Mouse (Mus musculus): ENCODE measurements at regions not wholly inside any gene's neighbourhood (a gene's known extent, or its start where the extent isn't known, plus 50 kb on each side); places are given as distances from the start of the nearest gene placed in this dataset.

DNA sequence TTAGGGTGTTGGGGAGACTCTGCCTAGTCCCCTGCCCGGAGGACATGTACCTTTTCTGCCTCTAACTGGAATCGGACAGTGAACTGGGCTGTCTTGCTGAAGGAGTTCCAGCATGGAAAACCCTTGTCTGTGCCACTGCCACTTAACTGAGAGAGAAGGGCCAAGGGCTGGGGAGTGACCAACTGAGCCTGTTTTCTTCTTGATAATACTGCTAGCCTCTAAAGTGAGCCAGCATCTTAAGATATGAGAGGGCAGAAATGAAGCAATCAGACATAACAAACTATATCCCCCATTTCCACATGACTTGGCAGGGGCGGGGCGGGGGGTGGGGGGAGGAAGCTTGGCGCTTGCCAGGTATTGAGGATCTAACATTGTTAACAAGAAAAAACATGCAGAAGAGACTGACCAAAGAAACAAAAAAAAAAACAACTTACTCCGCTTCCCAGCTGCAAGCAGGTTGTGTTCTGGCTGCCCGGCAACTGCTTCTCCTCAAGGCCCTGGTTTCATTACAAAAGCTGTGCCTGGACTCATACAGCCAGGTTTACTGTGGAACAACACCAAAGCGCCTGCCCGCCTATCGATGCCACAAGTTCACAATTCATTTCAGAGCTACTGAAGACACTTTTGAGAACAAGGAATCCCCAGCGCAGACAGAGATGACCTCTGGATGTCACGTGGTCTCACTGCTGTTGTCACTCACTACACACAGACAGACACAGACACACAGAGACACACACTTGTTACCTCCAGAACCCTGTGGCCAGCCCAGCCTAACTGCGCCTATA, 153.6 kb upstream of the Klf14 start:
- WGBS, result 88% methylated on average over 13 of the region's 13 CpGs
- H3K27ac ChIP-seq (ENCODE audit: control insufficient read depth, insufficient read depth, low read length), result no peak overlapping the region; the same call in 1 of the 2 replicates
- TF ChIP-seq POLR2A (IDR thresholded peaks at IDR 0.05; ENCODE audit: control insufficient read depth, extremely low read depth, insufficient read depth, low read length, poor library complexity) (no peak), CTCF (IDR thresholded peaks at IDR 0.05; ENCODE audit: borderline replicate concordance, control insufficient read depth, extremely low read depth, insufficient read depth, low read length, poor library complexity) (no peak)
- peaks cover 14% of the 10 kb centered on the region for H3K4me1 ChIP-seq (replicated peaks; ENCODE audit: control insufficient read depth, insufficient read depth, low read length)
- H3K4me3 ChIP-seq (ENCODE audit: control insufficient read depth, insufficient read depth, low read length), result no peak overlapping the region
- no peaks in the 10 kb centered on the region for H3K36me3 ChIP-seq (ENCODE audit: control insufficient read depth, insufficient read depth, low read length)
- H3K27me3 ChIP-seq (ENCODE audit: control insufficient read depth, insufficient read depth, low read length), result no peaks in the 10 kb centered on the region
- no peak for DNase-seq

DNA sequence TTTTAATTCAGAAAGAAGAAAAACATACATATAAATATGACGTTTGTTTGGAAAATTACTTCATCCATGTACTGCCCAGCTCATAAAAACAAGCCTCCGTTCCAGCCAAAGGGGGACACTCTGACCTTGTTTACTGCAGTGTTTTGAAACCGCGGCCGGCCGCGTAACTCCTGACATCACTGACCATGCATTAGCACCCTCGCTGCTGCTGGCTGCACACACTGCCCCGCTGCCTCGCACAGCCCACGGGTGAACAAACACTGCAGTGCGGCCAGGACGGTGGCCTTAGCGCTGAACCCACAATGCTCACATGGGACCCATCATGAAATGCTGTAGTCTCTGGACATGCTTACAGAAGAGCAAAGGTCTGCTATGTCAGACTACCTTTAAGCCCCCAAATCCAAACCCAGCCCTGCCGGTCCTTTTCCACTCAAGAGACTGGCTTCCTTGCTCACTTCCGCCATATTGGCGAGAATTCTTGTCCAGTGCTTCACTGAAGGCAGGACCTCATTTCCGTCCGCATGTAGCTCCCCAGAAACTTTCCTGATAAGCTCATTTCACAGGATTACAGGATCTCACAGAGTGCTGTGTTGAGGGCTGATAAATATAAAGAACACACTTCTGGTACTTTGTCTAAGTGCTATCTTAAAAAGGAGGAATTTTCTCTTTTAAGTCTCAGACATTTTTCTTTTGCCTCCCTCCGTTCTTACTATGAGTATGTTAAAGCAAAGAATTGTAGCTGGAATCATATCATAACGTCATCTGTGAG, 154.9 kb upstream of the Klf14 start:
- H3K27me3 ChIP-seq (ENCODE audit: control insufficient read depth, insufficient read depth, low read length), result no peaks in the 10 kb centered on the region
- H3K27ac ChIP-seq (ENCODE audit: control insufficient read depth, insufficient read depth, low read length), result no peak overlapping the region
- H3K36me3 ChIP-seq (ENCODE audit: control insufficient read depth, insufficient read depth, low read length), result no peaks in the 10 kb centered on the region
- H3K4me3 ChIP-seq (ENCODE audit: control insufficient read depth, insufficient read depth, low read length), result 0 out of 2 replicates have a peak overlapping the region, but pooled peaks have one; percentile 7
- TF ChIP-seq CTCF (IDR thresholded peaks at IDR 0.05; ENCODE audit: borderline replicate concordance, control insufficient read depth, extremely low read depth, insufficient read depth, low read length, poor library complexity), result no peak
- TF ChIP-seq POLR2A (IDR thresholded peaks at IDR 0.05; ENCODE audit: control insufficient read depth, extremely low read depth, insufficient read depth, low read length, poor library complexity), result no peak
- no peak for DNase-seq
- peaks cover 16% of the 10 kb centered on the region for H3K4me1 ChIP-seq (replicated peaks; ENCODE audit: control insufficient read depth, insufficient read depth, low read length)
- 96% methylated on average over 21 of the region's 21 CpGs for WGBS

GRCm38 (mm10) chr6:31114336-31115335, 155.8 kb upstream of the Klf14 start:
- WGBS, result 58% methylated on average over 19 of the region's 19 CpGs
- TF ChIP-seq CTCF (IDR thresholded peaks at IDR 0.05; ENCODE audit: borderline replicate concordance, control insufficient read depth, extremely low read depth, insufficient read depth, low read length, poor library complexity), result no peak
- no peak for TF ChIP-seq POLR2A (IDR thresholded peaks at IDR 0.05; ENCODE audit: control insufficient read depth, extremely low read depth, insufficient read depth, low read length, poor library complexity)
- Histone ChIP-seq H3K36me3 (ENCODE audit: control insufficient read depth, insufficient read depth, low read length) (0 out of 2 replicates have a peak, but pooled peaks cover 2% of the 10 kb centered on the region), H3K27me3 (ENCODE audit: control insufficient read depth, insufficient read depth, low read length) (no peaks in the 10 kb centered on the region), H3K27ac (ENCODE audit: control insufficient read depth, insufficient read depth, low read length) (peak overlapping the region; percentile 68; the same call in 1 of the 2 replicates), H3K4me3 (ENCODE audit: control insufficient read depth, insufficient read depth, low read length) (peak overlapping the region; percentile 21), H3K4me1 (replicated peaks; ENCODE audit: control insufficient read depth, insufficient read depth, low read length) (peaks cover 16% of the 10 kb centered on the region)
- DNase-seq, result no peak

DNA sequence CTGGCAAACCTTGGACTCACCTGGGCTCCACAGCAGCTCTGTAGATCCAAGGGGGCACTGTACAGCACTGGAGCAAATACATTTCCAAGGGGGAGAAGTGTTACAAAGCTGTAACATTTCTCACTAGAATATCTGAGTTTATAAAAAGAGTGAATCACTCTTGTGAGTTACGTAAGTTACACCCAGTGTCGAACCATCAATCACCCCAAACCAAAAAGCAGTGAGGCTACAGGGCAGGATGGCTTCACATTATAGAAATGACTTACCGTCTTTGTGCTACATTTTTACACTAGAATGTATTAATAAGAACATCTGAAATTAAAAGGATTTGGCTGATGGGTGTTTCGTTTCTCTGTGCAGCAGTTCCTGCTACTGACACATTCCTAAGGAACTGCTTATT, 156.7 kb upstream of the Klf14 start:
- no peak for DNase-seq
- Histone ChIP-seq H3K4me1 (replicated peaks; ENCODE audit: control insufficient read depth, insufficient read depth, low read length) (peaks cover 16% of the 10 kb centered on the region), H3K4me3 (ENCODE audit: control insufficient read depth, insufficient read depth, low read length) (no peak overlapping the region), H3K27me3 (ENCODE audit: control insufficient read depth, insufficient read depth, low read length) (no peaks in the 10 kb centered on the region), H3K36me3 (ENCODE audit: control insufficient read depth, insufficient read depth, low read length) (0 out of 2 replicates have a peak, but pooled peaks cover 5% of the 10 kb centered on the region), H3K27ac (ENCODE audit: control insufficient read depth, insufficient read depth, low read length) (peak overlapping the region; percentile 58; the same call in 1 of the 2 replicates)
- TF ChIP-seq CTCF (IDR thresholded peaks at IDR 0.05; ENCODE audit: borderline replicate concordance, control insufficient read depth, extremely low read depth, insufficient read depth, low read length, poor library complexity) (no peak), POLR2A (IDR thresholded peaks at IDR 0.05; ENCODE audit: control insufficient read depth, extremely low read depth, insufficient read depth, low read length, poor library complexity) (no peak)
- 92% methylated on average over 4 of the region's 4 CpGs for WGBS

DNA sequence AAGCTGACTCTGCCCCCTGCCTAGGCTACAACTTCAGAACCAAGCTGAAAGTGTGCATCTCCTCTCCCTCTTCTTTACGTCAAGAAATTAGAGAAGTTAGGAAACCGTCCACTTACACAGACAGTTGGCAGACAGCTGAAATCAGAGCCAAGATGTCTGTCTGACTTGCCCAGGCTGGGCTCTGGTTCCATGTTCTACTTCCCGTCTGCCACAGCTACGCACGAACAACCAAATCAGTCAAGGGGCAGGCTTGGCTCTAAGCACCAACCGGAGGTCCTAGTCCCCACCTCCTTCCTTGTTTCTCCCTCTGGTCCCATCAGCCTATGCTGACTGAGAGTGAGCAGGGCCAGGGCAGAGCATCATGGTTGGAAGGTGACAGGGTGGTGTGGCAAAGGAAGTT, 157.5 kb upstream of the Klf14 start:
- TF ChIP-seq CTCF (IDR thresholded peaks at IDR 0.05; ENCODE audit: borderline replicate concordance, control insufficient read depth, extremely low read depth, insufficient read depth, low read length, poor library complexity) (no peak), POLR2A (IDR thresholded peaks at IDR 0.05; ENCODE audit: control insufficient read depth, extremely low read depth, insufficient read depth, low read length, poor library complexity) (no peak)
- no peak overlapping the region for H3K4me3 ChIP-seq (ENCODE audit: control insufficient read depth, insufficient read depth, low read length)
- DNase-seq, result no peak
- H3K36me3 ChIP-seq (ENCODE audit: control insufficient read depth, insufficient read depth, low read length), result 0 out of 2 replicates have a peak, but pooled peaks cover 5% of the 10 kb centered on the region
- H3K27me3 ChIP-seq (ENCODE audit: control insufficient read depth, insufficient read depth, low read length), result no peaks in the 10 kb centered on the region
- WGBS, result 72% methylated on average over 6 of the region's 6 CpGs
- no peak overlapping the region for H3K27ac ChIP-seq (ENCODE audit: control insufficient read depth, insufficient read depth, low read length)
- H3K4me1 ChIP-seq (replicated peaks; ENCODE audit: control insufficient read depth, insufficient read depth, low read length), result peaks cover 16% of the 10 kb centered on the region

All from thymus, adult 2 months (tissue).